Mouse (Mus musculus) ES-Bruce4 (cell line): ENCODE results near the gene Prrc2a. TPM values are rescaled to one million over a fixed set of nuclear protein-coding genes. Genes with fewer than 3 reads are reported as not detected.
A peak's percentile ranks its signal among the peaks of the same experiment; 100 is the strongest.
"Not testable (repeated sequence)": the region's sequence is repeated elsewhere in the genome, so short reads cannot be mapped to it uniquely, and the experiment has no call there.

Experiments used
- H3K27ac ChIP-seq: 2 replicates; pipeline ENCODE4 v1.5.1; 2012; ENCODE audit warnings: low read length, inconsistent platforms; ENCODE audit not compliant: insufficient read depth
- H3K27me3 ChIP-seq: 2 replicates; pipeline ENCODE4 v1.6.1; 2012; ENCODE audit warnings: mild to moderate bottlenecking, low read length, inconsistent platforms; ENCODE audit not compliant: control insufficient read depth, poor library complexity, insufficient read depth, severe bottlenecking
- H3K36me3 ChIP-seq: 2 replicates; pipeline ENCODE4 v1.6.1; 2012; ENCODE audit warnings: inconsistent platforms, mild to moderate bottlenecking, low read length, moderate library complexity; ENCODE audit not compliant: control insufficient read depth, poor library complexity, insufficient read depth, severe bottlenecking
- H3K4me1 ChIP-seq: one replicate; pipeline ENCODE4 v1.8.1; 2011; ENCODE audit warnings: low read length; ENCODE audit not compliant: control insufficient read depth, insufficient read depth
- H3K4me3 ChIP-seq: 2 replicates; pipeline ENCODE4 v1.5.1; 2011; ENCODE audit warnings: low read depth, mild to moderate bottlenecking, low read length
- H3K9ac ChIP-seq: 2 replicates; pipeline ENCODE4 v1.6.1; 2012; ENCODE audit warnings: low read depth, mild to moderate bottlenecking, inconsistent platforms; ENCODE audit not compliant: poor library complexity, severe bottlenecking
- H3K9me3 ChIP-seq: replicated peaks from 2 replicates; pipeline ENCODE4 v1.6.1; 2012; ENCODE audit warnings: mild to moderate bottlenecking, low read length, inconsistent platforms; ENCODE audit not compliant: control insufficient read depth, poor library complexity, insufficient read depth, severe bottlenecking
- CTCF ChIP-seq: IDR thresholded peaks from one replicate; pipeline ENCODE4 v1.8.1; 2011; ENCODE audit warnings: low read depth, low read length
- EP300 ChIP-seq: IDR thresholded peaks from 2 replicates; pipeline ENCODE4 v1.6.1; 2011; ENCODE audit warnings: low read depth, low read length; ENCODE audit not compliant: insufficient read depth
- POLR2A ChIP-seq: IDR thresholded peaks from one replicate; pipeline ENCODE4 v1.8.1; 2011; ENCODE audit warnings: low read length; ENCODE audit not compliant: insufficient read depth
- polyA plus RNA-seq: library from polyadenylated mRNA; stranded (reverse); fragments of >200 nt; gene quantifications from 2 replicates; pipeline ENCODE4 v1.2.4, GENCODE M21; 2011; ENCODE audit warnings: low read depth; ENCODE audit not compliant: missing spikeins, insufficient read depth, insufficient read length

Prrc2a gene
- polyA plus RNA-seq, 1 experiment: 236 TPM

DNA sequence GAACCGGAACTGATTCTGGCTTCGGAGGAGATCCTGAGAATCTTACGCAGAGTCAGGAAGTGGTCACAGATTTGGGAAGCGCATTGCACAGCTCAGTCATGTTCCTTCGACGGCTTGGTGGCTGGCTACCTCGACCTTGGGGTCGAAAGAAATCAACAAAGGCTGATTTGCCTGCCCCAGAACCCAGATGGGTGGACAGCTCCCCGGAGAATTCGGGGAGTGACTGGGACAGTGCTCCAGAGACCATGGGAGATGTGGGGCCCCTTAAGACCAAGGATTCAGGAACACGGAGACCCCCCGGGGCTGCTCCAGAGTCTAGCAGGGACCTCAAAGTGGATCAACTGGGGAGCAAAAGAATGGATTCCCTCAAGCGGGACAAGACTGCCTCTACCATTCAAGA lies 37.7 kb downstream of the Prrc2a start:
- Histone ChIP-seq H3K9me3 (no peaks in the 10 kb centered on the region), H3K27ac (no peak overlapping the region), H3K27me3 (no peaks in the 10 kb centered on the region), H3K9ac (no peak overlapping the region), H3K36me3 (peaks cover 8% of the 10 kb centered on the region), H3K4me1 (no peaks in the 10 kb centered on the region), H3K4me3 (no peak overlapping the region)
- TF ChIP-seq CTCF (no peak), EP300 (no peak), POLR2A (no peak)

DNA sequence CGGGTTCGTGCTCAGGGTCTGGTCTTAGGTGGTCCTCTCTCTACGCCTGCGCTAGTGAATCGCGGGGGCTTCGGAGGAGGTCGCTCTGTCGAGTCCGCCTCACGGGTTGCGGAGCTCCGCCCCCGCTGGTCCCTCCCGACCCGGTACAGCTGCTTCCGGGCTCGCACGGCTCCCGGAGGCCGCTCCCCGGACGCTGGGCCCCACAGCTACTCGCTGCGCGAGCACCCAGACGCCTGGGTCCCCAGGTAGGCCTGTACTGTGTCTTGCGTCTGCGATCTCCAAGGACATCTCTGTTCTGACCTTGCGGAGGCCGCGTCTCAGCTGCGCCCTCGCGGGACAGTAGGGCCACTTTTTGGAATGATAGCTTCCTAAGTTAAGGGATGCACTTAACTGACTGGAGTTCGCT lies 38.5 kb downstream of the Prrc2a start, which contains the start of gene D17H6S53E:
Gene D17H6S53E, plus strand, starts transcription at position 168 of the 406 bp plus-strand sequence.
- peak within 1 kb of the TSS; percentile 75 for H3K9ac ChIP-seq
- H3K4me3 ChIP-seq: peak within 1 kb of the TSS; percentile 45
- peaks cover 8% of the 10 kb centered on the region for H3K36me3 ChIP-seq
- no peaks in the 10 kb centered on the region for H3K4me1 ChIP-seq
- H3K27ac ChIP-seq: no peak within 1 kb of the TSS
- TF ChIP-seq EP300 (no peak), CTCF (no peak), POLR2A (no peak)
- H3K9me3 ChIP-seq: no peaks in the 10 kb centered on the region
- H3K27me3 ChIP-seq: no peaks in the 10 kb centered on the region

DNA sequence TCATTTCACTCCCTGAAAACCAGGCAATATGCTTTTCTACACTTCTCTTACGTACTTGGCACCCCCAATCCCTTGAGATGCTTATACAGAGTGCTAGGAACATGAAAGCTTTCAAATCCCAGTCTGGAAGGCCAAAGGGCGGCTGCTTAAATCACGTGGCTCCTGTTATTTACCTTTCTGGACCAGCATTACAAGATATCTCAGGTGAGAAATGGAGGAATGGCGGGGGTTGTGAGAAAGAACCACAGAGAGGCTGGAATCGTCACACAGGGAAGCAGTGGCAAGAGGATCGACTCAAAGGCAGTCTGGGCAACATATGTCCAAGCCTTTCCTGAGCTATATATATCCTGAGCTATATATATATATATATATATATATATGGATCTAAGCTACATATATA lies 39.1 kb downstream of the Prrc2a start:
- H3K9ac ChIP-seq: peak overlapping the region; percentile 75
- H3K4me1 ChIP-seq: no peaks in the 10 kb centered on the region
- peaks cover 8% of the 10 kb centered on the region for H3K36me3 ChIP-seq
- no peak overlapping the region for H3K27ac ChIP-seq
- no peaks in the 10 kb centered on the region for H3K9me3 ChIP-seq
- H3K27me3 ChIP-seq: no peaks in the 10 kb centered on the region
- TF ChIP-seq EP300 (no peak), CTCF (no peak), POLR2A (no peak)
- no peak overlapping the region for H3K4me3 ChIP-seq

DNA sequence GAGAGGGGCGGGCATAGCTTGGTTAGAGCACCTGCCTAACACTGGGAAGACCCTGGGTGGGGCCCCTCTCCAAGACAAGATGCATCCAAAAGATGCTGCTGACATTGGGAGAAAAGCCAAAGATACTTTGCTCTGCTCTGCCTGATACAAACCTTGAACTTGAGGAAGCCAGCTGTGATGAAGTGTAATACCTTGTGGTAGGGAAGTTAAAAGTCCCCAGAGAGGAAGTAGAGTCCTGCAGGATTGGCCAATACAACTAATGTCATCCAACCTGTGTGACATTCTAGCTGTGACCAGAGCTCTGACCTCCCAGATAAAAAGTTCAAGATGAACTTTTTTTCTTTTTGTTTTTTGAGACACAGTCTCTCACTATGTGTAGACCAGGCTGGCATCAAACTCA lies 39.6 kb downstream of the Prrc2a start:
- Histone ChIP-seq H3K4me1 (no peaks in the 10 kb centered on the region), H3K4me3 (no peak overlapping the region), H3K36me3 (peaks cover 8% of the 10 kb centered on the region), H3K27ac (no peak overlapping the region), H3K27me3 (no peaks in the 10 kb centered on the region), H3K9ac (no peak overlapping the region), H3K9me3 (no peaks in the 10 kb centered on the region)
- TF ChIP-seq POLR2A (no peak), EP300 (no peak), CTCF (no peak)

DNA sequence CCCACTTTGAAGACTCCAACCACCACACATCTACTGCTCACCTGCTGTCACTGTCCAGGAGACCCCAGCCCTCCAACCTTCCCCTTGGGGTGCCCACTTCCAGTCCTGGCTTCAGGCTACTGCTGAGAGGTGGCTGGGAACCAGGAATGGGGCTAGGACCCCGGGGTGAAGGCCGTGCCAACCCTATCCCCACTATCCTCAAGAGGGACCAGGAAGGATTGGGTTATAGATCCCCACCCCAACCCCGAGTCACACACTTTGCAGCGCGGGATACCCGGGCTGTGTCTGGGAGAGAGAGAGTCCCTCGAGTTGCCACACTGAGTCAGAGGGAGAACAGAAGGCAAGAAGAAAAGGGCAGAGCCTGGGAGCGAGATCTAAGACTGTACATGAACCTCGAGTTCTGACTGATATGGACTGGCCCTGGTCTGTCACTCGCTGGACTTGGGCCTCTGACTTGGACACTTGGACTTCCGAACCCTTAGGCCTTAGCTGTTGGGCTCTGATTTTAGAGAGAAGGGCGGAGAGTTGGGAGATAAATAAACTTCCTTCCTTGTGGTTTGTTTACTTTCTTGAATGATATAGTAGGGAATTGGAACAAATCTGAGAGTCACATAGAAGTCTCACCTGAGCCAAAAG lies 40.3 kb downstream of the Prrc2a start:
- H3K27ac ChIP-seq, H3K27me3 ChIP-seq, H3K4me3 ChIP-seq, H3K9ac ChIP-seq, H3K36me3 ChIP-seq, H3K9me3 ChIP-seq, H3K4me1 ChIP-seq: not testable (repeated sequence)

DNA sequence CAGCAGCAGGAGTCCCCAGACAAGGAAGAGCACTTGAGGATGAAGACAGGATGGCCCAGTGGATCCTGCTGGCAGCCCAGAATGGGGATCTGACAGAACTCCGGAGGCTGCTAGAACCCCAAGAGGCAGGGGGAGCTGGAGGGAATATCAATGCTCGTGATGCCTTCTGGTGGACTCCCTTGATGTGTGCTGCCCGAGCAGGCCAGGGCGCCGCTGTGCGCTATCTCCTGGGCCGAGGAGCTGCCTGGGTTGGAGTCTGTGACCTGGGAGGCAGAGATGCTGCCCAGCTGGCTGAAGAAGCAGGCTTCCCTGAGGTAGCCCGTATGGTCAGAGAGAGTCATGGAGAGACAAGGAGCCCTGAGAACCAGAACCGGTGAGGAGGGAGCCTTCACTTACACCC lies 41.4 kb downstream of the Prrc2a start:
- H3K4me1 ChIP-seq, H3K4me3 ChIP-seq, H3K27me3 ChIP-seq, H3K9ac ChIP-seq, H3K9me3 ChIP-seq, H3K27ac ChIP-seq: not testable (repeated sequence)
- H3K36me3 ChIP-seq: peaks cover 12% of the 10 kb centered on the region
